Mouse (Mus musculus): ENCODE results near the gene Wdfy4. TPM values are rescaled to one million over a fixed set of nuclear protein-coding genes. Genes with fewer than 3 reads are reported as not detected.

Wdfy4 gene
- polyA plus RNA-seq, 1 experiment from 2014 or later = 0.10 TPM

GRCm38 (mm10) chr14:33210806-33211205 lies 25.5 kb upstream of the Wdfy4 start:
- H3K27ac ChIP-seq = no peak overlapping the region
- no peaks in the 10 kb centered on the region for H3K9me3 ChIP-seq
- no peaks in the 10 kb centered on the region for H3K36me3 ChIP-seq
- peaks cover 26% of the 10 kb centered on the region for H3K27me3 ChIP-seq
- no peak overlapping the region for H3K4me3 ChIP-seq
- H3K9ac ChIP-seq = no peak overlapping the region
- no peak for ATAC-seq (ENCODE audit: low FRiP score)
- H3K4me2 ChIP-seq = no peak overlapping the region
- peaks cover 8% of the 10 kb centered on the region for H3K4me1 ChIP-seq (replicated peaks)
- WGBS = 81% methylated on average over 8 of the region's 8 CpGs

- no peaks in the 10 kb centered on the region for H3K36me3 ChIP-seq
- WGBS = 47% methylated on average over 5 of the region's 5 CpGs
Observed at GRCm38 (mm10) chr14:33208331-33208730, 23.0 kb upstream of the Wdfy4 start.

GRCm38 (mm10) chr14:33207011-33207410 lies 21.7 kb upstream of the Wdfy4 start:
- 9% methylated on average over 2 of the region's 2 CpGs for WGBS
- H3K36me3 ChIP-seq = no peaks in the 10 kb centered on the region
- no peak overlapping the region for H3K4me3 ChIP-seq
- no peak overlapping the region for H3K4me2 ChIP-seq
- no peak for ATAC-seq (ENCODE audit: low FRiP score)
- H3K9ac ChIP-seq = no peak overlapping the region
- H3K27ac ChIP-seq = no peak overlapping the region
- peaks cover 6% of the 10 kb centered on the region; the same call in 1 of the 2 replicates for H3K27me3 ChIP-seq
- no peaks in the 10 kb centered on the region for H3K4me1 ChIP-seq (replicated peaks)
- H3K9me3 ChIP-seq = no peaks in the 10 kb centered on the region

More at GRCm38 (mm10) chr14:33208331-33208730, 23.0 kb upstream of the Wdfy4 start:
- ATAC-seq (ENCODE audit: low FRiP score) = 0 out of 2 replicates have a peak, but pooled peaks have one; percentile 14
- Histone ChIP-seq H3K4me3 (no peak overlapping the region), H3K9ac (no peak overlapping the region), H3K27me3 (peaks cover 9% of the 10 kb centered on the region; the same call in 1 of the 2 replicates), H3K4me1 (replicated peaks) (no peaks in the 10 kb centered on the region), H3K9me3 (no peaks in the 10 kb centered on the region), H3K27ac (no peak overlapping the region), H3K4me2 (no peak overlapping the region)

GRCm38 (mm10) chr14:33205280-33205965 lies 20.1 kb upstream of the Wdfy4 start:
- H3K36me3 ChIP-seq = no peaks in the 10 kb centered on the region
- peaks cover 6% of the 10 kb centered on the region; the same call in 1 of the 2 replicates for H3K27me3 ChIP-seq
- no peak overlapping the region for H3K27ac ChIP-seq
- peak; percentile 64; the same call in 1 of the 2 replicates for ATAC-seq (ENCODE audit: low FRiP score)
- H3K9ac ChIP-seq = peak overlapping the region; percentile 29; the same call in 1 of the 2 replicates
- 36% methylated on average over 24 of the region's 24 CpGs for WGBS
- peak overlapping the region; percentile 49 for H3K4me2 ChIP-seq
- peak overlapping the region; percentile 19 for H3K4me3 ChIP-seq
- H3K4me1 ChIP-seq (replicated peaks) = no peaks in the 10 kb centered on the region
- H3K9me3 ChIP-seq = no peaks in the 10 kb centered on the region

- WGBS = 85% methylated on average over 14 of the region's 14 CpGs
- Histone ChIP-seq H3K4me3 (no peak overlapping the region), H3K36me3 (no peaks in the 10 kb centered on the region), H3K27me3 (peaks cover 6% of the 10 kb centered on the region; the same call in 1 of the 2 replicates), H3K27ac (no peak overlapping the region), H3K4me1 (replicated peaks) (no peaks in the 10 kb centered on the region), H3K9me3 (no peaks in the 10 kb centered on the region), H3K4me2 (no peak overlapping the region), H3K9ac (no peak overlapping the region)
- no peak for ATAC-seq (ENCODE audit: low FRiP score)
Observed at GRCm38 (mm10) chr14:33203777-33204176, 18.5 kb upstream of the Wdfy4 start.

GRCm38 (mm10) chr14:33202885-33203284 lies 17.6 kb upstream of the Wdfy4 start:
- Histone ChIP-seq H3K4me2 (no peak overlapping the region), H3K9me3 (no peaks in the 10 kb centered on the region), H3K9ac (no peak overlapping the region), H3K4me3 (no peak overlapping the region), H3K27ac (no peak overlapping the region), H3K27me3 (peaks cover 1% of the 10 kb centered on the region; the same call in 1 of the 2 replicates), H3K4me1 (replicated peaks) (no peaks in the 10 kb centered on the region), H3K36me3 (no peaks in the 10 kb centered on the region)
- no peak for ATAC-seq (ENCODE audit: low FRiP score)
- 89% methylated on average over 6 of the region's 6 CpGs for WGBS

- Histone ChIP-seq H3K4me2 (no peak overlapping the region), H3K9me3 (no peaks in the 10 kb centered on the region), H3K9ac (no peak overlapping the region), H3K4me3 (no peak overlapping the region), H3K4me1 (replicated peaks) (no peaks in the 10 kb centered on the region), H3K36me3 (no peaks in the 10 kb centered on the region), H3K27me3 (no peaks in the 10 kb centered on the region), H3K27ac (no peak overlapping the region)
- WGBS = 77% methylated on average over 4 of the region's 4 CpGs
- ATAC-seq (ENCODE audit: low FRiP score) = no peak
Observed at GRCm38 (mm10) chr14:33202161-33202560, 16.9 kb upstream of the Wdfy4 start.

GRCm38 (mm10) chr14:33194241-33194640 lies 8.9 kb upstream of the Wdfy4 start:
- no peak for ATAC-seq (ENCODE audit: low FRiP score)
- Histone ChIP-seq H3K4me1 (replicated peaks) (no peaks in the 10 kb centered on the region), H3K9ac (no peak overlapping the region), H3K27ac (no peak overlapping the region), H3K9me3 (no peaks in the 10 kb centered on the region), H3K36me3 (no peaks in the 10 kb centered on the region), H3K4me3 (no peak overlapping the region), H3K27me3 (no peaks in the 10 kb centered on the region), H3K4me2 (no peak overlapping the region)
- 83% methylated on average over 3 of the region's 3 CpGs for WGBS

GRCm38 (mm10) chr14:33193762-33194161 lies 8.5 kb upstream of the Wdfy4 start:
- H3K27ac ChIP-seq = no peak overlapping the region
- H3K4me3 ChIP-seq = no peak overlapping the region
- no peak overlapping the region for H3K4me2 ChIP-seq
- no peaks in the 10 kb centered on the region for H3K27me3 ChIP-seq
- H3K36me3 ChIP-seq = no peaks in the 10 kb centered on the region
- no peaks in the 10 kb centered on the region for H3K9me3 ChIP-seq
- ATAC-seq (ENCODE audit: low FRiP score) = no peak
- no peaks in the 10 kb centered on the region for H3K4me1 ChIP-seq (replicated peaks)
- H3K9ac ChIP-seq = no peak overlapping the region

GRCm38 (mm10) chr14:33190646-33191045 lies 5.3 kb upstream of the Wdfy4 start:
- H3K4me1 ChIP-seq (replicated peaks) = no peaks in the 10 kb centered on the region
- no peak overlapping the region for H3K9ac ChIP-seq
- 87% methylated on average over 1 of the region's 1 CpGs for WGBS
- H3K9me3 ChIP-seq = no peaks in the 10 kb centered on the region
- no peak for ATAC-seq (ENCODE audit: low FRiP score)
- no peak overlapping the region for H3K27ac ChIP-seq
- no peak overlapping the region for H3K4me3 ChIP-seq
- H3K27me3 ChIP-seq = no peaks in the 10 kb centered on the region
- no peaks in the 10 kb centered on the region for H3K36me3 ChIP-seq
- H3K4me2 ChIP-seq = no peak overlapping the region

- no peak for ATAC-seq (ENCODE audit: low FRiP score)
- 90% methylated on average over 21 of the region's 21 CpGs for WGBS
- no peaks in the 10 kb centered on the region for H3K9me3 ChIP-seq
- H3K27ac ChIP-seq = no peak overlapping the region
- no peak overlapping the region for H3K4me2 ChIP-seq
- H3K27me3 ChIP-seq = no peaks in the 10 kb centered on the region
- H3K4me1 ChIP-seq (replicated peaks) = no peaks in the 10 kb centered on the region
- no peak overlapping the region for H3K4me3 ChIP-seq
- no peaks in the 10 kb centered on the region for H3K36me3 ChIP-seq
- no peak overlapping the region for H3K9ac ChIP-seq
Observed at GRCm38 (mm10) chr14:33189849-33190423, 4.6 kb upstream of the Wdfy4 start.

GRCm38 (mm10) chr14:33189230-33189629 lies 3.9 kb upstream of the Wdfy4 start:
- ATAC-seq (ENCODE audit: low FRiP score) = no peak
- no peak overlapping the region for H3K4me2 ChIP-seq
- H3K4me1 ChIP-seq (replicated peaks) = no peaks in the 10 kb centered on the region
- WGBS = 78% methylated on average over 10 of the region's 10 CpGs
- H3K9me3 ChIP-seq = no peaks in the 10 kb centered on the region
- no peak overlapping the region for H3K9ac ChIP-seq
- H3K27me3 ChIP-seq = no peaks in the 10 kb centered on the region
- H3K27ac ChIP-seq = no peak overlapping the region
- no peaks in the 10 kb centered on the region for H3K36me3 ChIP-seq
- no peak overlapping the region for H3K4me3 ChIP-seq

GRCm38 (mm10) chr14:33187201-33187600 lies 1.9 kb upstream of the Wdfy4 start:
- Histone ChIP-seq H3K36me3 (no peaks in the 10 kb centered on the region), H3K9me3 (no peaks in the 10 kb centered on the region), H3K27me3 (no peaks in the 10 kb centered on the region), H3K4me1 (replicated peaks) (no peaks in the 10 kb centered on the region), H3K4me2 (no peak overlapping the region), H3K9ac (no peak overlapping the region), H3K4me3 (no peak overlapping the region), H3K27ac (no peak overlapping the region)
- 26% methylated on average over 4 of the region's 4 CpGs for WGBS
- ATAC-seq (ENCODE audit: low FRiP score) = no peak

Measured in hindbrain, embryonic 13.5 days (tissue).